22 mouse cellular contexts compared by ENCODE assay signal in genomic region chr3:30361190-30361589, GRCm38 (mm10).
A peak's percentile ranks its signal among the peaks of the same experiment; 100 is the strongest.
DNase-seq lines count a peak whose midpoint lies in the region; ATAC-seq and TF ChIP-seq lines count a peak whose summit lies in the region.
"Had no signal": no experiment of that assay in that cellular context is flagged by ENCODE, and none has a peak within 500 bp of the region (broad histone marks: within the 10 kb centered on the region; RNA-seq: fewer than 3 reads in every experiment).

No protein-coding gene starts in this region.

- WGBS in hindbrain, postnatal 0 days: 58% methylated on average over 5 of the region's 5 CpGs
- 77% methylated on average over 5 of the region's 5 CpGs for WGBS in hindbrain, embryonic 14.5 days
- WGBS in lung, embryonic 14.5 days: 62% methylated on average over 5 of the region's 5 CpGs
- 74% methylated on average over 5 of the region's 5 CpGs for WGBS in embryonic facial prominence, embryonic 14.5 days
- WGBS in limb, embryonic 15.5 days: 57% methylated on average over 5 of the region's 5 CpGs

- H3K4me3 ChIP-seq in hindbrain, postnatal 0 days (ENCODE audit: low read length): no peak overlapping the region
- H3K4me3 ChIP-seq in hindbrain, embryonic 14.5 days (replicated peaks; ENCODE audit: low read length): no peak overlapping the region
- no peak overlapping the region for H3K4me3 ChIP-seq in lung, embryonic 14.5 days (ENCODE audit: low read depth, low read length)
- H3K4me3 ChIP-seq in embryonic facial prominence, embryonic 14.5 days (ENCODE audit: low read depth, low read length): no peak overlapping the region
- H3K4me3 ChIP-seq in limb, embryonic 15.5 days: no peak overlapping the region
- H3K4me3 ChIP-seq: forebrain, embryonic 15.5 days; heart, embryonic 12.5 days; hindbrain, embryonic 12.5 days; liver, embryonic 15.5 days had no signal

- no peak overlapping the region for H3K9ac ChIP-seq in hindbrain, postnatal 0 days (replicated peaks; ENCODE audit: low read length)
- no peak overlapping the region for H3K9ac ChIP-seq in hindbrain, embryonic 14.5 days
- no peak overlapping the region for H3K9ac ChIP-seq in lung, embryonic 14.5 days
- no peak overlapping the region for H3K9ac ChIP-seq in embryonic facial prominence, embryonic 14.5 days (ENCODE audit: low read depth, low read length)
- H3K9ac ChIP-seq in limb, embryonic 15.5 days: no peak overlapping the region
- H3K9ac ChIP-seq: forebrain, embryonic 15.5 days; heart, embryonic 12.5 days; hindbrain, embryonic 12.5 days; liver, embryonic 15.5 days had no signal

- ATAC-seq in hindbrain, postnatal 0 days: no peak
- ATAC-seq in hindbrain, embryonic 14.5 days (ENCODE audit: low FRiP score): no peak
- ATAC-seq in lung, embryonic 14.5 days (ENCODE audit: insufficient read depth): no peak
- 0 out of 2 replicates have a peak, but pooled peaks have one; percentile 33 for ATAC-seq in embryonic facial prominence, embryonic 14.5 days (ENCODE audit: low read depth)
- ATAC-seq in limb, embryonic 15.5 days (ENCODE audit: insufficient number of reproducible peaks, low FRiP score, low TSS enrichment, low read depth): 0 out of 2 replicates have a peak, but pooled peaks have one; percentile 24
- ATAC-seq: forebrain, embryonic 15.5 days; inflammation-experienced regulatory T-cells, adult 6 months had no signal

- no peak overlapping the region for H3K4me2 ChIP-seq in hindbrain, postnatal 0 days (ENCODE audit: low read depth, low read length)
- H3K4me2 ChIP-seq in hindbrain, embryonic 14.5 days (replicated peaks): no peak overlapping the region
- no peak overlapping the region for H3K4me2 ChIP-seq in lung, embryonic 14.5 days
- no peak overlapping the region for H3K4me2 ChIP-seq in embryonic facial prominence, embryonic 14.5 days (ENCODE audit: low read depth, low read length)
- no peak overlapping the region for H3K4me2 ChIP-seq in limb, embryonic 15.5 days
- H3K4me2 ChIP-seq: forebrain, embryonic 15.5 days; heart, embryonic 12.5 days; hindbrain, embryonic 12.5 days; liver, embryonic 15.5 days; midbrain, embryonic 11.5 days had no signal

- H3K4me1 ChIP-seq in hindbrain, postnatal 0 days (ENCODE audit: insufficient read depth, low read length): no peaks in the 10 kb centered on the region
- H3K4me1 ChIP-seq in hindbrain, embryonic 14.5 days (replicated peaks; ENCODE audit: control insufficient read depth, insufficient read depth, low read length): no peaks in the 10 kb centered on the region
- no peaks in the 10 kb centered on the region for H3K4me1 ChIP-seq in lung, embryonic 14.5 days (ENCODE audit: insufficient read depth)
- no peaks in the 10 kb centered on the region for H3K4me1 ChIP-seq in embryonic facial prominence, embryonic 14.5 days (ENCODE audit: control insufficient read depth, insufficient read depth, low read length)
- H3K4me1 ChIP-seq in limb, embryonic 15.5 days: peaks cover 21% of the 10 kb centered on the region
- H3K4me1 ChIP-seq: forebrain, embryonic 15.5 days; hindbrain, embryonic 12.5 days; liver, embryonic 15.5 days had no signal

- TF ChIP-seq CTCF in hindbrain, postnatal 0 days (IDR thresholded peaks at IDR 0.05; ENCODE audit: low read depth): no peak
- no peak for TF ChIP-seq CTCF in lung, embryonic 14.5 days (IDR thresholded peaks at IDR 0.05; ENCODE audit: low read depth)

- no peaks in the 10 kb centered on the region for H3K27me3 ChIP-seq in hindbrain, postnatal 0 days (ENCODE audit: insufficient read depth, low read length)
- no peaks in the 10 kb centered on the region; the same call in 1 of the 2 replicates for H3K27me3 ChIP-seq in hindbrain, embryonic 14.5 days (ENCODE audit: control insufficient read depth, insufficient read depth, low read length)
- no peaks in the 10 kb centered on the region for H3K27me3 ChIP-seq in lung, embryonic 14.5 days (ENCODE audit: insufficient read depth, low read length)
- no peaks in the 10 kb centered on the region for H3K27me3 ChIP-seq in embryonic facial prominence, embryonic 14.5 days (replicated peaks; ENCODE audit: control insufficient read depth, insufficient read depth, low read length)
- no peaks in the 10 kb centered on the region for H3K27me3 ChIP-seq in limb, embryonic 15.5 days
- H3K27me3 ChIP-seq: forebrain, embryonic 15.5 days; heart, embryonic 12.5 days; hindbrain, embryonic 12.5 days; liver, embryonic 15.5 days had no signal

- peak; percentile 7 for DNase-seq in hindbrain, postnatal 0 days (ENCODE audit: low spot score)
- DNase-seq in hindbrain, embryonic 14.5 days (ENCODE audit: low spot score): no peak
- peak; percentile 37 for DNase-seq in lung, embryonic 14.5 days
- DNase-seq in lung, adult 18-20 months: no peak
- DNase-seq in embryonic facial prominence, embryonic 14.5 days (ENCODE audit: low spot score): no peak
- no peak for DNase-seq in layer of hippocampus, adult 11-12 months (ENCODE audit: low spot score)
- DNase-seq: cerebellum, adult 2 months; cerebellum, postnatal 36 days; embryo, embryonic 11 days; gastrocnemius, postnatal 14 days; heart, adult 11 months; kidney, adult 2 months; kidney, postnatal 14 days; layer of hippocampus, postnatal 36 days; thymus, postnatal 14 days had no signal

- H3K27ac ChIP-seq in hindbrain, postnatal 0 days: no peak overlapping the region
- no peak overlapping the region for H3K27ac ChIP-seq in hindbrain, embryonic 14.5 days
- no peak overlapping the region for H3K27ac ChIP-seq in lung, embryonic 14.5 days (ENCODE audit: low read depth)
- H3K27ac ChIP-seq in embryonic facial prominence, embryonic 14.5 days (replicated peaks; ENCODE audit: low read depth, low read length): no peak overlapping the region
- H3K27ac ChIP-seq in limb, embryonic 15.5 days: no peak overlapping the region
- H3K27ac ChIP-seq: forebrain, embryonic 15.5 days; hindbrain, embryonic 12.5 days; liver, embryonic 15.5 days had no signal

- H3K36me3 ChIP-seq in hindbrain, postnatal 0 days (ENCODE audit: insufficient read depth, low read length): no peaks in the 10 kb centered on the region
- H3K36me3 ChIP-seq in hindbrain, embryonic 14.5 days (replicated peaks; ENCODE audit: control insufficient read depth, insufficient read depth): no peaks in the 10 kb centered on the region
- H3K36me3 ChIP-seq in lung, embryonic 14.5 days (ENCODE audit: insufficient read depth): no peaks in the 10 kb centered on the region
- H3K36me3 ChIP-seq in embryonic facial prominence, embryonic 14.5 days (ENCODE audit: control insufficient read depth, insufficient read depth, low read length): no peaks in the 10 kb centered on the region
- H3K36me3 ChIP-seq in limb, embryonic 15.5 days: no peaks in the 10 kb centered on the region
- H3K36me3 ChIP-seq: forebrain, embryonic 15.5 days; heart, embryonic 12.5 days; hindbrain, embryonic 12.5 days; liver, embryonic 15.5 days had no signal

- no peaks in the 10 kb centered on the region for H3K9me3 ChIP-seq in hindbrain, postnatal 0 days (ENCODE audit: low read length)
- no peaks in the 10 kb centered on the region for H3K9me3 ChIP-seq in hindbrain, embryonic 14.5 days (ENCODE audit: control insufficient read depth, low read length)
- no peaks in the 10 kb centered on the region for H3K9me3 ChIP-seq in lung, embryonic 14.5 days (ENCODE audit: low read depth, low read length)
- no peaks in the 10 kb centered on the region for H3K9me3 ChIP-seq in embryonic facial prominence, embryonic 14.5 days (ENCODE audit: control insufficient read depth, low read length)
- H3K9me3 ChIP-seq in limb, embryonic 15.5 days: no peaks in the 10 kb centered on the region
- H3K9me3 ChIP-seq: forebrain, embryonic 15.5 days; heart, embryonic 12.5 days; hindbrain, embryonic 12.5 days; liver, embryonic 15.5 days had no signal

Comparison
In these comparisons a context has a peak if more than half of its experiments do, and no peak if none do; other contexts are left out.
1. DNase-seq: peak in hindbrain, postnatal 0 days (single experiment) and lung, embryonic 14.5 days (single experiment); none in hindbrain, embryonic 14.5 days (single experiment), lung, adult 18-20 months (0 of 2), embryonic facial prominence, embryonic 14.5 days (single experiment) and layer of hippocampus, adult 11-12 months (single experiment).
2. ATAC-seq: peak in embryonic facial prominence, embryonic 14.5 days (single experiment) and limb, embryonic 15.5 days (single experiment); none in hindbrain, postnatal 0 days (single experiment), hindbrain, embryonic 14.5 days (single experiment) and lung, embryonic 14.5 days (single experiment).